Mouse (Mus musculus) cortical plate, adult 2 months (tissue): ENCODE results near the gene Sgk2. TPM values are rescaled to one million over a fixed set of nuclear protein-coding genes. Genes with fewer than 3 reads are reported as not detected.
A peak's percentile ranks its signal among the peaks of the same experiment; 100 is the strongest.
"Not testable (repeated sequence)": the region's sequence is repeated elsewhere in the genome, so short reads cannot be mapped to it uniquely, and the experiment has no call there.

Experiments
- H3K27ac ChIP-seq: fragments of 200-500 bp; 2 replicates; pipeline ENCODE4 v1.5.1; 2012; ENCODE audit warnings: low read length, control low read depth, inconsistent platforms; ENCODE audit not compliant: insufficient read depth
- H3K4me1 ChIP-seq: fragments of 200-500 bp; 2 replicates; pipeline ENCODE4 v1.6.1; 2011; ENCODE audit warnings: low read length; ENCODE audit not compliant: control insufficient read depth, insufficient read depth
- H3K4me3 ChIP-seq: fragments of 200-500 bp; 2 replicates; pipeline ENCODE4 v1.5.1; 2011; ENCODE audit warnings: mild to moderate bottlenecking, low read length, control low read depth; ENCODE audit not compliant: insufficient read depth
- CTCF ChIP-seq: fragments of 200-500 bp; IDR thresholded peaks from 2 replicates; pipeline ENCODE4 v1.5.1; 2011; ENCODE audit warnings: mild to moderate bottlenecking, control low read depth, low read length; ENCODE audit not compliant: insufficient read depth; ENCODE audit errors: extremely low read depth
- POLR2A ChIP-seq: fragments of 200-500 bp; IDR thresholded peaks from 2 replicates; pipeline ENCODE4 v1.6.1; 2011; ENCODE audit warnings: mild to moderate bottlenecking, low read length, control low read depth; ENCODE audit not compliant: insufficient read depth; ENCODE audit errors: extremely low read depth
- polyA plus RNA-seq: library from polyadenylated mRNA; depleted of rRNA; stranded (reverse); fragments of >200 nt; gene quantifications from 2 replicates; pipeline ENCODE4 v1.2.3, GENCODE M21; 2012; rRNA removed

Gene Sgk2
- polyA plus RNA-seq, 1 experiment: 2.8 TPM

GRCm38 (mm10) chr2:163054335-163054840 lies 67.3 kb downstream of the Sgk2 start, which contains the start of gene Mybl2:
Gene Mybl2, plus strand, starts transcription at chr2:163054687.
- no peaks in the 10 kb centered on the region for H3K4me1 ChIP-seq
- TF ChIP-seq CTCF (no peak), POLR2A (no peak)
- H3K27ac ChIP-seq: no peak within 1 kb of the TSS
- H3K4me3 ChIP-seq: peak within 1 kb of the TSS; percentile 19

DNA sequence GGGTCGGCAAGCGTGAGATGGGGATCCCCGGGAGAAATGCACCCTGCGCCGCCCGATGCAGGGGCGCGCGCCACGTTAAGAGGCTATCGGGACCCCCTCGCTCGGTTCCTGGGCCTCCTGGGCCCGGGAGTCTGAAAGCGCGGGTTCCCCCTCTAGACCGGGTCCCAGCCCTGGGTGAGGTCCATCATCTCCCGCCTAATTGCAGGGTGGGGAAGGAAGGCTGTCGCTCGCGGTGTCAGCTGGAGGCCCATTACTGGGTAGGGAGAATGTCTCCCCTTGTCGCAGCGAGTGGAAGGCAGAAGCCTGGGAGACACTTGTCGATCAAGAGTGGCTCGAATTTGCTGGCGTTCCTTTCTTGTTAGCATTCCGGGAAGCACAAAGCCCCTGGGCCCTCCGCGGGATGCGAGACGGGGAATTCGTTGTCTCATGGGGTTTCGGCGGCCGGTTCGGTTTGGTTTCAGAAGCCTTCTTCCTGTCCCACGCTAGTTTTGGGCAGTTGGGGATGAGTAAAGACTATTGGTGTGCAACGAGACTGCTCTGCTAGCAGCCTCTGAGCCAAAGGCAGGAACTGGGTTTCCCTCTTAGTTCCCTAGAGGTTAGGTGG lies 67.9 kb downstream of the Sgk2 start:
- peak overlapping the region; percentile 19; the same call in 1 of the 2 replicates for H3K4me3 ChIP-seq
- TF ChIP-seq POLR2A: no peak
- no peak for TF ChIP-seq CTCF
- no peaks in the 10 kb centered on the region for H3K4me1 ChIP-seq
- no peak overlapping the region for H3K27ac ChIP-seq

DNA sequence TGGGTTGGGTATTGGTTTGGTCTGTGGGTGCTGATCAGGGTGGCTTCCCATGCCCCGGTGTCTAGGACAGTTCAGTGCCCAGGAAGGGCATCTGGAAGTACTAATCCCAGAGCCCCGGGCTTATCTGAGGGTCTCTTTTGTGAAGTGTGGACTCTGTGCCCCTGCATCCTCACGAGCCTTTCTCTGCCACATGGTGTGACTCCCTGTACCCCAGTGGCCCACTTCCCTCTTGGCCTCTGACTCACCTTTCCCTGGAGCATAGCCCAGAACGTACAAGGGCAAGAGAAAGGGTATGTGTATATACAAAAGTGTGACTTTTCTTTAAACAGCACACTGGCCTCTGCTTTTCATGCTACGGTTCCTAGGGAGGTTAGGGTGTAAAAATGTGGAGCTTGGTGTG lies 68.6 kb downstream of the Sgk2 start:
- Histone ChIP-seq H3K4me3 (no peak overlapping the region), H3K27ac (no peak overlapping the region), H3K4me1 (no peaks in the 10 kb centered on the region)
- TF ChIP-seq POLR2A (no peak), CTCF (no peak)

DNA sequence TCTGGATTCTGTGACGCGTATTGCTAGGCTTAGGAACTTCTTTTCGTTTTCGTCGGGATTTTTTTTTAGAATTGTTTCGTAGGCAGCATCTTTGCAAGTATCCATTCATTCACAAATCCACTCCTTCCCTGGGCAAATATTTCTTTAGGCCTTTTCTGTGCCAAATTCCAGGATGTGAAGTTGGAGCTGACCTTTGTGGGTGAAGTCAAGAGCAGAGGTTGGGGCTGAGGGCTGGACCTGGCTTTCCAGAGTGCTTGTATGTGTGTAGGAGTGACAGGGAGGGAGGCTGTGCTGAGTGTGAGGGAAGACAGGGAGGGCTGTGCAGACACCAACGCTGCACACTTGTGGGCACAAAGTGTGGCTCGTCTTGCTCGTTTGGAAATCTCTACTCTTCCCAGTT lies 69.5 kb downstream of the Sgk2 start:
- Histone ChIP-seq H3K4me1 (no peaks in the 10 kb centered on the region), H3K27ac (no peak overlapping the region), H3K4me3 (no peak overlapping the region)
- TF ChIP-seq CTCF (no peak), POLR2A (no peak)

GRCm38 (mm10) chr2:163058981-163059380 lies 71.9 kb downstream of the Sgk2 start:
- not testable (repeated sequence) for H3K27ac ChIP-seq, H3K4me1 ChIP-seq, H3K4me3 ChIP-seq

DNA sequence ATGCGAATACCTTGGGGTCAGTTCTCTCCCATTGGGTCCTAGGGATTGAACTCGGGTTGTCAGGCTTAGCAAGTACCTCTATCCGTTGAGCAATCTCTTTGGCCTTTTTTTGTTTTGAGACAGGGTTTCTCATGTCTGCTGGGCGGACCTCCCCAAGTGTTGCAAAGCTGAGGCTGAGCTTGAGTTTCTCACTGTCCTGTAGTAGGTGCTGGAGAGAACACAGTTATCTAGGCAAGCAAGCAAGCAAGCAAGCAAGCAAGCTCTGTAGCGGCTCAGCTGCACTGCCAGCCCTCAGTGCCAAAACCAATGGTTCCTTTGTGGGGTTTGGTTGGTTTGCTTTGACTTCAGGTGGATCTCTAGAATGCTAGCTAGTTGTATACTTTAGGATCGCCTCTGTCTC lies 73.5 kb downstream of the Sgk2 start:
- Histone ChIP-seq H3K4me3 (no peak overlapping the region), H3K4me1 (no peaks in the 10 kb centered on the region), H3K27ac (no peak overlapping the region)
- TF ChIP-seq POLR2A (no peak), CTCF (no peak)

DNA sequence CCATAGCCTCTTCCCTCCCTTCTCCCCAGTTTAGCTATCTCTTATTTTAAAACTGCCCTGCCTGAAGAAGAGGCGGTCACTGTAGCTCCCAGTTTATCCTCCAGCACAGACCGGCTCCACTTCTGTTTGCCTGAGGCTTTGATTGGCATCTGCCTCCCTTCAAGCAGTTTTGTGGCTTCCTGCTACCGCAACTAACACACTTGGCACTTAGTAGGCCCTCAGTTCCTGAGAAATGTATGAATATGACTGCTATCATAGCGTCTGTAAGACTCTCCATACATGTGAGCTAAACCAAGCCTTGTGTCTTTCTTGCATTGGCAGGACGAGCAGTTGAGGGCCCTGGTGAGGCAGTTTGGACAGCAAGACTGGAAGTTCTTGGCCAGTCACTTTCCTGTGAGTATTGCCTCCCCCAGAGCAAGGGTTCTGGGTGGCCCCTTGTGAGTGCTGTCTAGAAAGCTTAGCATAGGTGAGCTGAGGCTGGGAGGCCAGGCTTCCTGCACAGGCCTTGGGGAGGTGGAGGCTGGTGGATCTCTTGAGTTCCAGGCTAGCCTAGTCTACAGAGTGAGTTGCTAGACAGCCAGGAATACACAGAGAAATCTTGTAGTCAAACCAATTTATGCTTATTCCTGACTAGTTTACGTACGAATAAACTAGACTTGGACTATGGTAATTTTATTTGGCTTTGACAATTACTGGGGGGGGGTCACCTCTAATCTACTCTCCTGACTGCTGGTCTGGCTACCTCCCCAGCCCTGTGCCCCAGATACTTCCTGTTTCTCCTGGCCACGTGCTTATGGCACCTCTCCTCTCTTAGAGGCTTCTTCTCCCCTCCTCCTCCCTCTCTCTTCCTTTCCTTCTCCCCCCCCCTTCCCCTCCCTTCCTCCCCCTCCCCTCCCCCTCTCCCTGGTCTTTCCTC lies 74.3 kb downstream of the Sgk2 start:
- TF ChIP-seq CTCF (no peak), POLR2A (no peak)
- no peak overlapping the region for H3K4me3 ChIP-seq
- H3K27ac ChIP-seq: no peak overlapping the region
- no peaks in the 10 kb centered on the region for H3K4me1 ChIP-seq

DNA sequence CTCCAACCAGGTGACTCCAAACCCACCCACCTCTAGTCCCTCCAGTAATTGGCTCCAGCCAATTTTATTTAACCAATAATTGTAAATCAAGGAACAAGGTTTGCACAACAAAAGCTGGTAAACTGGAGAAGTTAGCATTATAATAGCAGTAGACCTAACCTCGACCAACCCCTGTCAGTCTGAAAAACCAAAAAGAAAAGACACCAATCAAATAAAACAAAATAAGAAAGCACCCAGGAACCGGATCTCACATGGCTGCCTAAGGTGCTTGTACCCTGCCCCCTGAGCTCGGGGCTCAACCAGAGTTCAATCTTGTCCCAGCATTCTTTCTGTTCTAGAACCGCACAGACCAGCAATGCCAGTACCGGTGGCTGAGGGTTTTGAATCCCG lies 75.0 kb downstream of the Sgk2 start:
- Histone ChIP-seq H3K4me1 (no peaks in the 10 kb centered on the region), H3K27ac (no peak overlapping the region)
- TF ChIP-seq CTCF (no peak), POLR2A (no peak)

More for the DNA sequence above, 75.0 kb downstream of the Sgk2 start:
- H3K4me3 ChIP-seq: no peak overlapping the region

Other genes with a start within 250 kb of the Sgk2 start
- 129 and 140 TPM in 2 replicates for gene Srsf6, start 55.8 kb upstream of the Sgk2 start, polyA plus RNA-seq
- gene L3mbtl1, start 43.9 kb upstream of the Sgk2 start, polyA plus RNA-seq: 17.5 and 19.4 TPM in 2 replicates
- 34.0 and 34.2 TPM in 2 replicates for gene Ift52, start 30.0 kb downstream of the Sgk2 start, polyA plus RNA-seq
- gene Mybl2, start 67.4 kb downstream of the Sgk2 start, polyA plus RNA-seq: 2.0 and 2.3 TPM in 2 replicates
- gene Gtsf1l, start 100.5 kb downstream of the Sgk2 start, polyA plus RNA-seq: not detected in 2 replicates
- 26.1 and 28.1 TPM in 2 replicates for gene Tox2, start 215.8 kb downstream of the Sgk2 start, polyA plus RNA-seq